Mouse (Mus musculus) liver, adult 2 months (tissue): ENCODE measurements around the gene Suco. TPM values are rescaled to one million over a fixed set of nuclear protein-coding genes. Genes with fewer than 3 reads are reported as not detected.

Experiments used
- DNase-seq: peaks from one replicate; pipeline ENCODE4 v3.0.0-alpha.2; 2011; ENCODE audit warnings: low read depth, low spot score; ENCODE audit errors: extremely low read depth
- H3K27ac ChIP-seq: fragments of 200-500 bp; replicated peaks from 2 replicates; pipeline ENCODE4 v1.5.1; 2012; ENCODE audit warnings: low read depth, mild to moderate bottlenecking, control low read depth, inconsistent platforms, low read length; ENCODE audit not compliant: insufficient read depth
- H3K27me3 ChIP-seq: fragments of 200-500 bp; 2 replicates; pipeline ENCODE4 v1.6.1; 2012; ENCODE audit warnings: mild to moderate bottlenecking, moderate library complexity, low read length, inconsistent platforms; ENCODE audit not compliant: control insufficient read depth, insufficient read depth
- H3K36me3 ChIP-seq: fragments of 200-500 bp; 2 replicates; pipeline ENCODE4 v1.6.1; 2012; ENCODE audit warnings: low read length, inconsistent platforms; ENCODE audit not compliant: control insufficient read depth, insufficient read depth
- H3K4me1 ChIP-seq: fragments of 200-500 bp; 2 replicates; pipeline ENCODE4 v1.6.1; 2011; ENCODE audit warnings: low read length; ENCODE audit not compliant: control insufficient read depth, insufficient read depth
- H3K4me3 ChIP-seq: fragments of 200-500 bp; 2 replicates; pipeline ENCODE4 v1.5.1; 2011; ENCODE audit warnings: low read depth, mild to moderate bottlenecking, control low read depth, low read length, moderate library complexity; ENCODE audit not compliant: insufficient read depth
- H3K79me2 ChIP-seq: fragments of 200-500 bp; 2 replicates; pipeline ENCODE4 v1.6.1; 2012; ENCODE audit warnings: inconsistent platforms, mild to moderate bottlenecking, low read length, moderate library complexity; ENCODE audit not compliant: control insufficient read depth, insufficient read depth
- H3K9ac ChIP-seq: fragments of 200-500 bp; 2 replicates; pipeline ENCODE4 v1.6.1; 2012; ENCODE audit warnings: low read depth, mild to moderate bottlenecking, control low read depth, inconsistent platforms, low read length
- CTCF ChIP-seq: fragments of 200-500 bp; IDR thresholded peaks from 2 replicates; pipeline ENCODE4 v1.5.1; 2011; ENCODE audit warnings: low read depth, low read length, control low read depth
- POLR2A ChIP-seq: fragments of 200-500 bp; IDR thresholded peaks from 2 replicates; pipeline ENCODE4 v1.6.1; 2011; ENCODE audit warnings: low read length, control low read depth; ENCODE audit not compliant: insufficient read depth; ENCODE audit errors: extremely low read depth
- WGBS: fragments of 180-500 bp; shearing (Covaris S2); methylation state at CpG from one replicate; pipeline ENCODE4 v1.1.7; 2018; 5-methylcytosine and 5-hydroxymethylcytosine counted together
- polyA plus RNA-seq: library from polyadenylated mRNA; depleted of rRNA; stranded (reverse); fragments of >200 nt; gene quantifications from 2 replicates; pipeline ENCODE4 v1.2.3, GENCODE M21; 2012
- total RNA-seq: library from RNA; depleted of rRNA; stranded (reverse); fragments of >200 nt; gene quantifications from 2 replicates; pipeline ENCODE4 v1.2.3, GENCODE M21; 2014

Suco gene
- total and polyA plus RNA-seq, 2 experiments: 1.4 to 14.7 TPM

DNA sequence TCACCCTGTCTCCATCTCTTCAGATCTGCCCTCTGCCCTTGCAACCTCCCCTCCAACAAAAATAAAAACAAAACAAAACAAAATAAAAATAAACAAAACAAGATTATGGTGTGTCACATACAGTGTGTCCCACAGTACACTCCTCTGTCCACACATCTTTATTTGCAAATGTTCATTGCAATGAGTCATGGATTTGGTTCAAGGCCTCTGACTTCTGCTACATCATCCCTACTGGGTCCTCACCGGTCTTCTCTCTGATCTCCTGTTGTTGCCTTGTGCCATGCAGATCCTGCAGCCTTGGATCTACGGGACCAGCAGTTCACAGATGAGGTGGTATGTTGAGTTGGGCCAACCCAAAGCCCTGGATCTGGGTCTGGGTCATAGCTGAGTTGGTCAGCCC, 43.1 kb upstream of the Suco start:
- TF ChIP-seq POLR2A: no peak
- no peak for DNase-seq
- Histone ChIP-seq H3K9ac (no peak overlapping the region), H3K27me3 (no peaks in the 10 kb centered on the region), H3K27ac (no peak overlapping the region), H3K79me2 (no peaks in the 10 kb centered on the region), H3K36me3 (no peaks in the 10 kb centered on the region), H3K4me3 (no peak overlapping the region), H3K4me1 (no peaks in the 10 kb centered on the region)
- 94% methylated on average over 2 of the region's 2 CpGs for WGBS

GRCm38 (mm10) chr1:161918682-161919372, 42.3 kb upstream of the Suco start:
- Histone ChIP-seq H3K9ac (no peak overlapping the region), H3K4me1 (no peaks in the 10 kb centered on the region), H3K4me3 (no peak overlapping the region), H3K27ac (no peak overlapping the region), H3K27me3 (no peaks in the 10 kb centered on the region), H3K36me3 (no peaks in the 10 kb centered on the region), H3K79me2 (no peaks in the 10 kb centered on the region)
- TF ChIP-seq POLR2A (no peak), CTCF (no peak)
- 70% methylated on average over 7 of the region's 7 CpGs for WGBS
- DNase-seq: no peak

- H3K4me3 ChIP-seq: no peak overlapping the region
These were observed 41.5 kb upstream of the Suco start for GRCm38 (mm10) chr1:161917940-161918484.

GRCm38 (mm10) chr1:161916036-161916435, 39.6 kb upstream of the Suco start:
- TF ChIP-seq POLR2A: no peak
- TF ChIP-seq CTCF: no peak
- Histone ChIP-seq H3K4me3 (no peak overlapping the region), H3K27me3 (no peaks in the 10 kb centered on the region), H3K36me3 (no peaks in the 10 kb centered on the region), H3K27ac (no peak overlapping the region), H3K4me1 (no peaks in the 10 kb centered on the region), H3K9ac (no peak overlapping the region), H3K79me2 (no peaks in the 10 kb centered on the region)
- no peak for DNase-seq
- 62% methylated on average over 3 of the region's 3 CpGs for WGBS

More at GRCm38 (mm10) chr1:161917940-161918484, 41.5 kb upstream of the Suco start:
- no peaks in the 10 kb centered on the region for H3K36me3 ChIP-seq
- H3K4me1 ChIP-seq: no peaks in the 10 kb centered on the region
- no peak overlapping the region for H3K9ac ChIP-seq
- TF ChIP-seq CTCF (no peak), POLR2A (no peak)
- no peaks in the 10 kb centered on the region for H3K79me2 ChIP-seq
- H3K27me3 ChIP-seq: no peaks in the 10 kb centered on the region
- no peak for DNase-seq
- H3K27ac ChIP-seq: no peak overlapping the region
- WGBS: 92% methylated on average over 3 of the region's 3 CpGs

GRCm38 (mm10) chr1:161913648-161913984, 37.1 kb upstream of the Suco start:
- no peak overlapping the region for H3K4me3 ChIP-seq
- H3K4me1 ChIP-seq: no peaks in the 10 kb centered on the region
- H3K36me3 ChIP-seq: no peaks in the 10 kb centered on the region
- no peaks in the 10 kb centered on the region for H3K79me2 ChIP-seq
- DNase-seq: no peak
- TF ChIP-seq CTCF (no peak), POLR2A (no peak)
- H3K27ac ChIP-seq: no peak overlapping the region
- H3K27me3 ChIP-seq: no peaks in the 10 kb centered on the region
- H3K9ac ChIP-seq: no peak overlapping the region
- WGBS: 80% methylated on average over 7 of the region's 7 CpGs

GRCm38 (mm10) chr1:161912940-161913647, 36.6 kb upstream of the Suco start:
- no peaks in the 10 kb centered on the region for H3K4me1 ChIP-seq
- H3K27me3 ChIP-seq: no peaks in the 10 kb centered on the region
- H3K27ac ChIP-seq: no peak overlapping the region
- no peaks in the 10 kb centered on the region for H3K79me2 ChIP-seq
- H3K36me3 ChIP-seq: no peaks in the 10 kb centered on the region
- no peak for DNase-seq
- TF ChIP-seq CTCF (no peak), POLR2A (no peak)
- H3K9ac ChIP-seq: no peak overlapping the region
- H3K4me3 ChIP-seq: no peak overlapping the region
- 61% methylated on average over 4 of the region's 4 CpGs for WGBS
